Mouse (Mus musculus) embryo, embryonic 10 days (tissue): Measurements from ENCODE around the gene Gins3.
A peak's percentile ranks its signal among the peaks of the same experiment; 100 is the strongest.
"Not testable (repeated sequence)": the region's sequence is repeated elsewhere in the genome, so short reads cannot be mapped to it uniquely, and the experiment has no call there.

Experiments used
- DNase-seq: peaks from one replicate; pipeline ENCODE4 v3.0.0-alpha.2; 2015; ENCODE audit warnings: low spot score

Gene Gins3

GRCm38 (mm10) chr8:95633262-95634062 is at the start of gene Gins3:
TSS of gene Gins3 (plus strand) at chr8:95633453.
- DNase-seq = peak; percentile 97

GRCm38 (mm10) chr8:95587339-95587738 is 45.9 kb upstream of the Gins3 start:
- no peak for DNase-seq

GRCm38 (mm10) chr8:95589282-95589681 is 44.0 kb upstream of the Gins3 start:
- no peak for DNase-seq

- no peak for DNase-seq
Observed at GRCm38 (mm10) chr8:95590539-95590938, 42.7 kb upstream of the Gins3 start.

GRCm38 (mm10) chr8:95592131-95592780 is 41.0 kb upstream of the Gins3 start:
- DNase-seq = no peak

GRCm38 (mm10) chr8:95593439-95594393 is 39.5 kb upstream of the Gins3 start:
- DNase-seq = no peak

GRCm38 (mm10) chr8:95595131-95595530 is 38.1 kb upstream of the Gins3 start:
- no peak for DNase-seq

- no peak for DNase-seq
Observed at GRCm38 (mm10) chr8:95596841-95597241, 36.4 kb upstream of the Gins3 start.

GRCm38 (mm10) chr8:95599861-95600260 is 33.4 kb upstream of the Gins3 start:
- peak; percentile 91 for DNase-seq

GRCm38 (mm10) chr8:95601306-95601705 is 31.9 kb upstream of the Gins3 start:
- DNase-seq = peak; percentile 29

GRCm38 (mm10) chr8:95602168-95602567 is 31.1 kb upstream of the Gins3 start:
- DNase-seq = no peak

GRCm38 (mm10) chr8:95606509-95606908 is 26.7 kb upstream of the Gins3 start:
- not testable (repeated sequence) for DNase-seq

GRCm38 (mm10) chr8:95607210-95607609 is 26.0 kb upstream of the Gins3 start:
- DNase-seq = no peak

GRCm38 (mm10) chr8:95609406-95609805 is 23.8 kb upstream of the Gins3 start:
- DNase-seq = no peak

- no peak for DNase-seq
Observed at GRCm38 (mm10) chr8:95610749-95611148, 22.5 kb upstream of the Gins3 start.

GRCm38 (mm10) chr8:95611769-95612168 is 21.5 kb upstream of the Gins3 start:
- no peak for DNase-seq

GRCm38 (mm10) chr8:95616383-95616782 is 16.9 kb upstream of the Gins3 start:
- DNase-seq = no peak

- no peak for DNase-seq
Observed at GRCm38 (mm10) chr8:95620046-95620445, 13.2 kb upstream of the Gins3 start.

GRCm38 (mm10) chr8:95624833-95625232 is 8.4 kb upstream of the Gins3 start:
- no peak for DNase-seq

- DNase-seq = no peak
Observed at GRCm38 (mm10) chr8:95632840-95633239, 413 bp upstream of the Gins3 start.

- DNase-seq = no peak
Observed at GRCm38 (mm10) chr8:95634063-95634340, 749 bp downstream of the Gins3 start.

GRCm38 (mm10) chr8:95644942-95645341 is 11.7 kb downstream of the Gins3 start:
- no peak for DNase-seq

- DNase-seq = no peak
Observed at GRCm38 (mm10) chr8:95648251-95648650, 15.0 kb downstream of the Gins3 start.
